Mouse (Mus musculus) urinary bladder, postnatal 4 days (tissue): ENCODE results near the gene Speer4d.
"Not testable (repeated sequence)": the region's sequence is repeated elsewhere in the genome, so short reads cannot be mapped to it uniquely, and the experiment has no call there.

ENCODE experiments used
- DNase-seq, 2 experiments: peaks; one replicate each; pipeline ENCODE4 v3.0.0; 2021 to 2022; ENCODE audit warnings: low spot score in 2 of 2

The Speer4d gene

DNA sequence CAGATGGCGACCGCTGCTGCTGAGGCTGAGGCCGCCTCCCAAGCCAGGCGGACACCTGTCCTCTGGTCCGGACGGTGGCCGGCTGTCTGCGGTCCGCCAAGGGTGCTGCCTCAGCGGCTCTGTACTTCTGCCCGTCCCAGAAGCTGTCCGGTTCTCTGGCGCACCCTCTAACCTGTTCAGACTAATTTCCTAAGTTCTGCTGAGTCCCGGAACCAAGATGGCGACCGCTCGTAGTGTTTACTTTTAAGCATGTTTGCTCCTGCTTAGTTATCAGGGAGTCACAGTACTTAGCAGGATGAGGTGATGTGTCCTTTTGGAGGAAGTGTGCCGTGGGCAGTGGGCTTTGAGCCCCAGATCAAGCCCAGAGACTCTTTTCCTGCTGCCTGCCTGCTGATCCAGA, 51.9 kb downstream of the Speer4d start:
- not testable (repeated sequence) for DNase-seq
